Mouse (Mus musculus): ENCODE measurements around the gene Chchd10. TPM values are rescaled to one million over a fixed set of nuclear protein-coding genes. Genes with fewer than 3 reads are reported as not detected.

Chchd10 gene
- polyA plus RNA-seq, 1 experiment from 2014 or later: 9.3 TPM

- peaks cover 31% of the 10 kb centered on the region for H3K27me3 ChIP-seq (ENCODE audit: control insufficient read depth, insufficient read depth, low read length)
- peaks cover 10% of the 10 kb centered on the region for H3K4me1 ChIP-seq (replicated peaks; ENCODE audit: control insufficient read depth, insufficient read depth, low read length)
- DNase-seq (ENCODE audit: low spot score): peak; percentile 77
- H3K9ac ChIP-seq (ENCODE audit: low read depth, low read length): peak overlapping the region; percentile 88
- no peaks in the 10 kb centered on the region for H3K9me3 ChIP-seq (ENCODE audit: control insufficient read depth, low read length)
- peak overlapping the region; percentile 54 for H3K4me3 ChIP-seq (ENCODE audit: low read depth, low read length)
- H3K36me3 ChIP-seq (ENCODE audit: control insufficient read depth, insufficient read depth, low read length): no peaks in the 10 kb centered on the region
- ATAC-seq (ENCODE audit: low FRiP score): peak; percentile 63
- peak overlapping the region; percentile 93 for H3K4me2 ChIP-seq (replicated peaks; ENCODE audit: low read depth, low read length)
- 2% methylated on average over 39 of the region's 44 CpGs for WGBS
- H3K27ac ChIP-seq (ENCODE audit: low read depth, low read length): no peak overlapping the region
Observed at GRCm38 (mm10) chr10:75932081-75932678, 750 bp upstream of the Chchd10 start.

- ATAC-seq (ENCODE audit: low FRiP score) (no peak), DNase-seq (ENCODE audit: low spot score) (no peak)
- 76% methylated on average over 1 of the region's 1 CpGs for WGBS
- no peak overlapping the region for H3K4me3 ChIP-seq (ENCODE audit: low read depth, low read length)
- no peaks in the 10 kb centered on the region for H3K36me3 ChIP-seq (ENCODE audit: control insufficient read depth, insufficient read depth, low read length)
- H3K4me1 ChIP-seq (replicated peaks; ENCODE audit: control insufficient read depth, insufficient read depth, low read length): peaks cover 10% of the 10 kb centered on the region
- no peaks in the 10 kb centered on the region for H3K9me3 ChIP-seq (ENCODE audit: control insufficient read depth, low read length)
- peaks cover 34% of the 10 kb centered on the region for H3K27me3 ChIP-seq (ENCODE audit: control insufficient read depth, insufficient read depth, low read length)
- no peak overlapping the region for H3K9ac ChIP-seq (ENCODE audit: low read depth, low read length)
- H3K4me2 ChIP-seq (replicated peaks; ENCODE audit: low read depth, low read length): 0 out of 2 replicates have a peak overlapping the region, but pooled peaks have one; percentile 88
- no peak overlapping the region for H3K27ac ChIP-seq (ENCODE audit: low read depth, low read length)
Observed at GRCm38 (mm10) chr10:75934991-75935390, 2.1 kb downstream of the Chchd10 start.

GRCm38 (mm10) chr10:75935680-75936541 lies 3.0 kb downstream of the Chchd10 start, which contains the start of gene Mmp11:
Mmp11 (minus strand) TSS chr10:75936496.
- Histone ChIP-seq H3K4me1 (replicated peaks; ENCODE audit: control insufficient read depth, insufficient read depth, low read length) (peaks cover 10% of the 10 kb centered on the region), H3K4me2 (replicated peaks; ENCODE audit: low read depth, low read length) (peak within 1 kb of the TSS; percentile 88), H3K27me3 (ENCODE audit: control insufficient read depth, insufficient read depth, low read length) (peaks cover 30% of the 10 kb centered on the region), H3K9ac (ENCODE audit: low read depth, low read length) (peak within 1 kb of the TSS; percentile 29), H3K27ac (ENCODE audit: low read depth, low read length) (no peak within 1 kb of the TSS), H3K9me3 (ENCODE audit: control insufficient read depth, low read length) (no peaks in the 10 kb centered on the region), H3K4me3 (ENCODE audit: low read depth, low read length) (peak within 1 kb of the TSS; percentile 50), H3K36me3 (ENCODE audit: control insufficient read depth, insufficient read depth, low read length) (no peaks in the 10 kb centered on the region)
- DNase-seq (ENCODE audit: low spot score) (peak; percentile 85), ATAC-seq (ENCODE audit: low FRiP score) (peak; percentile 48)
- WGBS: 2% methylated on average over 51 of the region's 51 CpGs

- H3K4me2 ChIP-seq (replicated peaks; ENCODE audit: low read depth, low read length): no peak overlapping the region
- no peak overlapping the region for H3K27ac ChIP-seq (ENCODE audit: low read depth, low read length)
- 29% methylated on average over 18 of the region's 18 CpGs for WGBS
- ATAC-seq (ENCODE audit: low FRiP score): no peak
- no peak overlapping the region for H3K4me3 ChIP-seq (ENCODE audit: low read depth, low read length)
- no peak overlapping the region for H3K9ac ChIP-seq (ENCODE audit: low read depth, low read length)
- H3K27me3 ChIP-seq (ENCODE audit: control insufficient read depth, insufficient read depth, low read length): peaks cover 18% of the 10 kb centered on the region
- H3K36me3 ChIP-seq (ENCODE audit: control insufficient read depth, insufficient read depth, low read length): no peaks in the 10 kb centered on the region
- no peak for DNase-seq (ENCODE audit: low spot score)
- peaks cover 4% of the 10 kb centered on the region; the same call in 1 of the 2 replicates for H3K4me1 ChIP-seq (replicated peaks; ENCODE audit: control insufficient read depth, insufficient read depth, low read length)
- H3K9me3 ChIP-seq (ENCODE audit: control insufficient read depth, low read length): no peaks in the 10 kb centered on the region
Observed at GRCm38 (mm10) chr10:75936909-75937667, 4.2 kb downstream of the Chchd10 start.

GRCm38 (mm10) chr10:75937851-75938643 lies 5.1 kb downstream of the Chchd10 start:
- DNase-seq (ENCODE audit: low spot score) (no peak), ATAC-seq (ENCODE audit: low FRiP score) (no peak)
- no peak overlapping the region for H3K27ac ChIP-seq (ENCODE audit: low read depth, low read length)
- no peaks in the 10 kb centered on the region for H3K9me3 ChIP-seq (ENCODE audit: control insufficient read depth, low read length)
- no peak overlapping the region for H3K4me2 ChIP-seq (replicated peaks; ENCODE audit: low read depth, low read length)
- peaks cover 17% of the 10 kb centered on the region for H3K27me3 ChIP-seq (ENCODE audit: control insufficient read depth, insufficient read depth, low read length)
- H3K4me3 ChIP-seq (ENCODE audit: low read depth, low read length): no peak overlapping the region
- peaks cover 4% of the 10 kb centered on the region; the same call in 1 of the 2 replicates for H3K4me1 ChIP-seq (replicated peaks; ENCODE audit: control insufficient read depth, insufficient read depth, low read length)
- H3K36me3 ChIP-seq (ENCODE audit: control insufficient read depth, insufficient read depth, low read length): no peaks in the 10 kb centered on the region
- no peak overlapping the region for H3K9ac ChIP-seq (ENCODE audit: low read depth, low read length)
- WGBS: 48% methylated on average over 10 of the region's 10 CpGs

- 34% methylated on average over 9 of the region's 9 CpGs for WGBS
- Histone ChIP-seq H3K36me3 (ENCODE audit: control insufficient read depth, insufficient read depth, low read length) (no peaks in the 10 kb centered on the region), H3K4me2 (replicated peaks; ENCODE audit: low read depth, low read length) (no peak overlapping the region), H3K27me3 (ENCODE audit: control insufficient read depth, insufficient read depth, low read length) (peaks cover 14% of the 10 kb centered on the region), H3K27ac (ENCODE audit: low read depth, low read length) (no peak overlapping the region), H3K9me3 (ENCODE audit: control insufficient read depth, low read length) (no peaks in the 10 kb centered on the region), H3K4me1 (replicated peaks; ENCODE audit: control insufficient read depth, insufficient read depth, low read length) (peaks cover 7% of the 10 kb centered on the region; the same call in 1 of the 2 replicates), H3K9ac (ENCODE audit: low read depth, low read length) (no peak overlapping the region), H3K4me3 (ENCODE audit: low read depth, low read length) (no peak overlapping the region)
- no peak for DNase-seq (ENCODE audit: low spot score)
- no peak for ATAC-seq (ENCODE audit: low FRiP score)
Observed at GRCm38 (mm10) chr10:75939481-75940234, 6.7 kb downstream of the Chchd10 start.

- WGBS: 79% methylated on average over 5 of the region's 5 CpGs
Observed at GRCm38 (mm10) chr10:75940520-75940919, 7.6 kb downstream of the Chchd10 start, which contains the start of gene Gm867. Gm867 (minus strand) TSS chr10:75940672.

More at GRCm38 (mm10) chr10:75940520-75940919, 7.6 kb downstream of the Chchd10 start, which contains the start of gene Gm867:
- Histone ChIP-seq H3K27me3 (ENCODE audit: control insufficient read depth, insufficient read depth, low read length) (peaks cover 14% of the 10 kb centered on the region), H3K9me3 (ENCODE audit: control insufficient read depth, low read length) (no peaks in the 10 kb centered on the region), H3K9ac (ENCODE audit: low read depth, low read length) (no peak within 1 kb of the TSS), H3K36me3 (ENCODE audit: control insufficient read depth, insufficient read depth, low read length) (no peaks in the 10 kb centered on the region), H3K4me1 (replicated peaks; ENCODE audit: control insufficient read depth, insufficient read depth, low read length) (peaks cover 7% of the 10 kb centered on the region; the same call in 1 of the 2 replicates), H3K27ac (ENCODE audit: low read depth, low read length) (no peak within 1 kb of the TSS), H3K4me3 (ENCODE audit: low read depth, low read length) (no peak within 1 kb of the TSS), H3K4me2 (replicated peaks; ENCODE audit: low read depth, low read length) (no peak within 1 kb of the TSS)
- DNase-seq (ENCODE audit: low spot score) (no peak), ATAC-seq (ENCODE audit: low FRiP score) (no peak)

Measured in hindbrain, embryonic 11.5 days (tissue).